Mouse (Mus musculus): ENCODE results near the gene Mrtfb. TPM values are rescaled to one million over a fixed set of nuclear protein-coding genes. Genes with fewer than 3 reads are reported as not detected.

Mrtfb gene
- polyA plus RNA-seq, 1 experiment from 2014 or later: 13.7 TPM

DNA sequence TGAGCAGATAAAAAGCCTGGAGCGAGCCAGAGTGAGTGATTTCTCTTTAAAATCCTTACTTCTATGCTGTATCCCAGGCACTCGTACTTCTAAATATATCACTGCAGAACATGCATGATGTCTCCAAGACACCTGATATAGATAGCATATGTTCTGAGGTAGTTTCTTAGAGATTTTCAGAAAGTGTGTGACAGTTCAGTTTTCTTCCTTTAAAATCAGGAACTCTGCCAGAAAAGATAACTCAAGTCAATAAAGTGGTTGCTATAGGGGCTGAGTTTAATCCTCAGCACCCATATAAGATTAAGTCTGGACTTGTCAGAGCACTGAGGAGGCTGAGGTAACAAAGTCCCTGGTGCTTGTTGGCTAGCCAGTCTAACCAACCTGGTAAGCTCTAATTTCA lies 123.6 kb downstream of the Mrtfb start:
- Histone ChIP-seq H3K4me3 (ENCODE audit: low read length) (no peak overlapping the region), H3K4me1 (ENCODE audit: control insufficient read depth, insufficient read depth, low read length) (peaks cover 10% of the 10 kb centered on the region), H3K9ac (ENCODE audit: low read length) (no peak overlapping the region), H3K4me2 (ENCODE audit: low read depth, low read length) (no peak overlapping the region), H3K27me3 (ENCODE audit: control insufficient read depth, insufficient read depth, low read length) (no peaks in the 10 kb centered on the region), H3K27ac (ENCODE audit: low read length) (no peak overlapping the region), H3K9me3 (replicated peaks; ENCODE audit: control insufficient read depth, low read length) (no peaks in the 10 kb centered on the region), H3K36me3 (ENCODE audit: control insufficient read depth, insufficient read depth) (peaks cover 8% of the 10 kb centered on the region)
- WGBS: 60% methylated on average over 2 of the region's 2 CpGs
- ATAC-seq (replicated peaks; ENCODE audit: extremely low read depth, insufficient read depth, low FRiP score): no peak

DNA sequence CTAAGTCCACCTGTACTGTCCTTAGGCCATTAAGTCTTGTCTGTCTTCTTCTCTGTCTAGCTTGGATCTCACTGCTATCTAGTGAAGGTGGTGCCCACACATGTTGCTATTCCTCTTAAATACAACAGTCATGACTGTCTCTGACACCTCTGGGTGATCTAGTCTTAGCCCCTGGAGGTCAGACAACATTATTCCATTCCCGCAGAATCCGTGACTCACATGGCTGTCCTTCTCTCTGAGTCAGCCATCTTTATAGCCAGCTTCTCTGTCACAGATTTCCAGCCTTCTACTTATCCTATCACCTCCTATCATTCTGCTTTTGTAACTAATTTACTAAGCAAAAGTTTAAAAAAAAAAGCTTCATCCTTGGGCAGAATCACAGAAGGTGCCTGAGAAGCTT lies 125.5 kb downstream of the Mrtfb start:
- Histone ChIP-seq H3K4me1 (ENCODE audit: control insufficient read depth, insufficient read depth, low read length) (peaks cover 7% of the 10 kb centered on the region), H3K4me2 (ENCODE audit: low read depth, low read length) (no peak overlapping the region), H3K27me3 (ENCODE audit: control insufficient read depth, insufficient read depth, low read length) (no peaks in the 10 kb centered on the region), H3K27ac (ENCODE audit: low read length) (no peak overlapping the region), H3K36me3 (ENCODE audit: control insufficient read depth, insufficient read depth) (peaks cover 26% of the 10 kb centered on the region), H3K9me3 (replicated peaks; ENCODE audit: control insufficient read depth, low read length) (no peaks in the 10 kb centered on the region), H3K4me3 (ENCODE audit: low read length) (no peak overlapping the region), H3K9ac (ENCODE audit: low read length) (no peak overlapping the region)
- no peak for ATAC-seq (replicated peaks; ENCODE audit: extremely low read depth, insufficient read depth, low FRiP score)
- WGBS: 83% methylated on average over 2 of the region's 2 CpGs

DNA sequence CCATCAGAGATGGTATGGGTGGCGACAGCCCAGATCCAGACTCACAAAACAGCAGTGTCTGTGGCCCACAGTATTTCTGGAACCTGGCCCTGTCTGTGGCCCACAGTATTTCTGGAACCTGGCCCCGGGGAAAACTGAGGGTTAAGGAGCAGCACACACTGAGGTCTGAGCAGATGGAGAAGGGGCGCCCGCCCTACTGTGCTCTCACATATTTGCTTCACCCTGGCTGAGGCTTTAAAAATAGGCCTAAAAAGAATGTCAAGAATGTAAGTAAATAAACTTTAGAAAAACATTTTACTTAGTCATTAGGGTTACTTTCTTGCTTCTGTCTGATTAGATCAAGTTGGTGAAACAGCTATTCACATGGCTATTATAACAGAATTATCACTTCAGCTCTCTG lies 131.0 kb downstream of the Mrtfb start:
- Histone ChIP-seq H3K4me1 (ENCODE audit: control insufficient read depth, insufficient read depth, low read length) (peaks cover 2% of the 10 kb centered on the region; the same call in 1 of the 2 replicates), H3K27me3 (ENCODE audit: control insufficient read depth, insufficient read depth, low read length) (no peaks in the 10 kb centered on the region), H3K9ac (ENCODE audit: low read length) (no peak overlapping the region), H3K4me3 (ENCODE audit: low read length) (no peak overlapping the region), H3K9me3 (replicated peaks; ENCODE audit: control insufficient read depth, low read length) (no peaks in the 10 kb centered on the region), H3K27ac (ENCODE audit: low read length) (no peak overlapping the region), H3K36me3 (ENCODE audit: control insufficient read depth, insufficient read depth) (peaks cover 38% of the 10 kb centered on the region), H3K4me2 (ENCODE audit: low read depth, low read length) (no peak overlapping the region)
- no peak for ATAC-seq (replicated peaks; ENCODE audit: extremely low read depth, insufficient read depth, low FRiP score)
- 72% methylated on average over 4 of the region's 4 CpGs for WGBS

DNA sequence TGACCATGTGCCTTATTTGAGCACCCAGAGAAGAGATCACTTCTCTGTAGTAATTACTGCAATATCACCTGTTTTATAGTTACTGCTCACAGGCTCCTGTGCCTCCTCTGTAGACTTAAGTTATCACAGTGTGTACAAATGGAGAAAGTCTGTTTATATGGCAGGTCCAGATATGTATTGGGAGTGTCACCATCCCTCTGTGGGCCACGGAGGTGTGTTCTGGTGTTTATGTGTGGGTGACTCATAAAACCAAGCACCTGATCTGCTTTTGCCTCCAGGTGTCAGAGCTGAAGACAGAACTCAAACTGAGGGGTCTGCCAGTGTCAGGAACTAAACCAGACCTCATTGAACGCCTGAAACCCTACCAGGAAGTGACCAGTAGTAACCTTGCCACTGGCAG lies 144.1 kb downstream of the Mrtfb start:
- Histone ChIP-seq H3K27ac (ENCODE audit: low read length) (no peak overlapping the region), H3K4me1 (ENCODE audit: control insufficient read depth, insufficient read depth, low read length) (no peaks in the 10 kb centered on the region), H3K9me3 (replicated peaks; ENCODE audit: control insufficient read depth, low read length) (no peaks in the 10 kb centered on the region), H3K4me2 (ENCODE audit: low read depth, low read length) (no peak overlapping the region), H3K4me3 (ENCODE audit: low read length) (no peak overlapping the region), H3K36me3 (ENCODE audit: control insufficient read depth, insufficient read depth) (peaks cover 68% of the 10 kb centered on the region), H3K9ac (ENCODE audit: low read length) (no peak overlapping the region), H3K27me3 (ENCODE audit: control insufficient read depth, insufficient read depth, low read length) (no peaks in the 10 kb centered on the region)
- ATAC-seq (replicated peaks; ENCODE audit: extremely low read depth, insufficient read depth, low FRiP score): no peak
- WGBS: 77% methylated on average over 2 of the region's 2 CpGs

DNA sequence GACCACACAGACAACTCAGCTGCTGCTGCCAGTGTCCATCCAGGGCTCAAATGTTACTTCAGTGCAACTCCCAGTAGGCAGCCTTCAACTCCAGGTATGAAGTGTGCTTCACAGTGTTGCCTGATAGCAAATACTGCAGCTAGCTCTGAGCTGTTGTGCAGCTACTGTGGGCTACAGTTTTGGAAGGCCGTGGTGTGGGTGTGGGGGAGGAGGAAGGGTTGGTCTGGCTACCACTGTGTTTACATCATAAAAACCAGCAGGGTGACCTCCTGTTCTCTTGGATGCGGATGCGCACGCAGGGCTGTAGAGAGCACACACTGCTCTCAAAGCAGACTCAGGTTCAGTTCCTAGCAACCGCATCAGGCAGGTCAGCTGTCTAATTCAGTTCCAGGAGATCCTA lies 145.3 kb downstream of the Mrtfb start:
- Histone ChIP-seq H3K4me3 (ENCODE audit: low read length) (no peak overlapping the region), H3K27me3 (ENCODE audit: control insufficient read depth, insufficient read depth, low read length) (no peaks in the 10 kb centered on the region), H3K27ac (ENCODE audit: low read length) (no peak overlapping the region), H3K4me2 (ENCODE audit: low read depth, low read length) (no peak overlapping the region), H3K4me1 (ENCODE audit: control insufficient read depth, insufficient read depth, low read length) (no peaks in the 10 kb centered on the region), H3K9me3 (replicated peaks; ENCODE audit: control insufficient read depth, low read length) (no peaks in the 10 kb centered on the region), H3K9ac (ENCODE audit: low read length) (no peak overlapping the region), H3K36me3 (ENCODE audit: control insufficient read depth, insufficient read depth) (peaks cover 69% of the 10 kb centered on the region)
- ATAC-seq (replicated peaks; ENCODE audit: extremely low read depth, insufficient read depth, low FRiP score): no peak
- WGBS: 83% methylated on average over 5 of the region's 5 CpGs

DNA sequence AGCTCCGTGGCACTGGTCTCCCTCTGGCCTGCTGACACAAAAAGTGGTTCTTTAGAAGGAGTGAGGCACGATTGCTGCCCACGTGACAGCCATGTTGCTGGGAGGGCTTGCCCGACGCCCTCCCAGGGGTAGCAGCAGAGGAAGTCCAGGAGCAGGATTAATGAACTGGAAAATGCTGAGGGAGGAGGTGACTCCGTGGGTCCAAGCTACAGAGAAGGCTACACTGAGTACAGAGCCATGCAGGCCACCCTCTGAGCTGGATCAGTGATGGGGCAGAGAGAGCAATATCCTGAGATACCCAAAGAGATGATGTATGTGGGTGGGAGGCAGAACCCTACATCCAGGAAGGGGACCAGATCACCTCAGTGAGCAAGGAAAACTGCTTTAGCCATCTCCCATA lies 148.4 kb downstream of the Mrtfb start:
- Histone ChIP-seq H3K4me1 (ENCODE audit: control insufficient read depth, insufficient read depth, low read length) (no peaks in the 10 kb centered on the region), H3K4me3 (ENCODE audit: low read length) (no peak overlapping the region), H3K9ac (ENCODE audit: low read length) (no peak overlapping the region), H3K27ac (ENCODE audit: low read length) (no peak overlapping the region), H3K27me3 (ENCODE audit: control insufficient read depth, insufficient read depth, low read length) (no peaks in the 10 kb centered on the region), H3K4me2 (ENCODE audit: low read depth, low read length) (no peak overlapping the region), H3K36me3 (ENCODE audit: control insufficient read depth, insufficient read depth) (peaks cover 65% of the 10 kb centered on the region), H3K9me3 (replicated peaks; ENCODE audit: control insufficient read depth, low read length) (no peaks in the 10 kb centered on the region)
- ATAC-seq (replicated peaks; ENCODE audit: extremely low read depth, insufficient read depth, low FRiP score): no peak
- 87% methylated on average over 6 of the region's 6 CpGs for WGBS

DNA sequence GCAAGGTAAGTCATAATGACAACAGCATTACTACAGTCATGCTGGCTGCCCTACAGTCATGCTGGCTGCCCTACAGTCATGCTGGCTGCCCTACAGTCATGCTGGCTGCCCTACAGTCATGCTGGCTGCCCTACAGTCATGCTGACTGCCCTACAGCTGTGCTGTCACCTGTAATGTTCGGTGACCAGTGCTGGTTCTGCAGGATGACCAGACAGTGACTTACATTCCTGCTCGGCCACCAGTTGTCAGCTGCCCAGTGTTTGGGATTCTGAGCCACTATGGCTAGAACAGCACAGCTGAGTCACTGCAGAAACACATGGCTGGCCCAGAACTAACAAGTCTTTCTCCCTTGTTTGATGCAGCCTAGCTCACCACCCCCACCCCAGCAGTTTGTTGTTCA lies 149.1 kb downstream of the Mrtfb start:
- H3K27me3 ChIP-seq (ENCODE audit: control insufficient read depth, insufficient read depth, low read length): no peaks in the 10 kb centered on the region
- no peaks in the 10 kb centered on the region for H3K9me3 ChIP-seq (replicated peaks; ENCODE audit: control insufficient read depth, low read length)
- no peaks in the 10 kb centered on the region for H3K4me1 ChIP-seq (ENCODE audit: control insufficient read depth, insufficient read depth, low read length)
- no peak for ATAC-seq (replicated peaks; ENCODE audit: extremely low read depth, insufficient read depth, low FRiP score)
- no peak overlapping the region for H3K4me3 ChIP-seq (ENCODE audit: low read length)
- WGBS: 93% methylated on average over 2 of the region's 2 CpGs
- no peak overlapping the region for H3K9ac ChIP-seq (ENCODE audit: low read length)
- no peak overlapping the region for H3K27ac ChIP-seq (ENCODE audit: low read length)
- peaks cover 66% of the 10 kb centered on the region for H3K36me3 ChIP-seq (ENCODE audit: control insufficient read depth, insufficient read depth)
- H3K4me2 ChIP-seq (ENCODE audit: low read depth, low read length): no peak overlapping the region

DNA sequence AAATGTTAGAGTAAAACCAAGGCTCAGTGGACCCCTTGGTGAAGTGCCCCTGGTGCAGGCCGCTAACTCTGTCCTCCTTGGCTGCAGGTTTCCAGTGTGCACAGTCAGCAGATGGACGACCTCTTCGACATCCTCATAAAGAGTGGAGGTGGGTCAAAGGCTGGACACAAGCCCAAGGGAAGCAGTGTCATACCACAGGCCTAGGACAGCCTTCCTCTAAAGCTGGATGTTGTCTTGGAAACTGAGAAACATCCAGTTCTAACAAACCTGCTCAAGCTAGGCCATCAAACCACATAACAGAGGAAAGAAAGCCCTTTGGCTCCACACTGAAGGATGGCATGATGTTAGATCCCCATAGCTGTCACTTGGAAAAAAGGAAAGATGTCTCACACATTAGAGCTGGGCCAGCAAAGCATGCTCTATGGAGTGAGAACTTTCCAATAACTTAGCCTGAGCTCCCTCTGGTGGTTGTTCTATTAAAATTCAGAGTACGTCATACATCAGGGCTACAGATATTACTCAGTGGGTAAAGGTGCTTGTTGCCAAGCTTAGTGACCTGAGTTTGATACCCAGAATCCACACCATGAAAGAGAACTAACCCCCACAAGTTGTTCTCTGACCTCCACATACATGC lies 153.4 kb downstream of the Mrtfb start:
- 61% methylated on average over 4 of the region's 4 CpGs for WGBS
- no peaks in the 10 kb centered on the region for H3K4me1 ChIP-seq (ENCODE audit: control insufficient read depth, insufficient read depth, low read length)
- H3K36me3 ChIP-seq (ENCODE audit: control insufficient read depth, insufficient read depth): peaks cover 67% of the 10 kb centered on the region
- H3K4me3 ChIP-seq (ENCODE audit: low read length): no peak overlapping the region
- H3K27me3 ChIP-seq (ENCODE audit: control insufficient read depth, insufficient read depth, low read length): no peaks in the 10 kb centered on the region
- no peak overlapping the region for H3K9ac ChIP-seq (ENCODE audit: low read length)
- H3K27ac ChIP-seq (ENCODE audit: low read length): no peak overlapping the region
- peak; percentile 63 for ATAC-seq (replicated peaks; ENCODE audit: extremely low read depth, insufficient read depth, low FRiP score)
- no peak overlapping the region for H3K4me2 ChIP-seq (ENCODE audit: low read depth, low read length)
- peaks cover 4% of the 10 kb centered on the region for H3K9me3 ChIP-seq (replicated peaks; ENCODE audit: control insufficient read depth, low read length)

DNA sequence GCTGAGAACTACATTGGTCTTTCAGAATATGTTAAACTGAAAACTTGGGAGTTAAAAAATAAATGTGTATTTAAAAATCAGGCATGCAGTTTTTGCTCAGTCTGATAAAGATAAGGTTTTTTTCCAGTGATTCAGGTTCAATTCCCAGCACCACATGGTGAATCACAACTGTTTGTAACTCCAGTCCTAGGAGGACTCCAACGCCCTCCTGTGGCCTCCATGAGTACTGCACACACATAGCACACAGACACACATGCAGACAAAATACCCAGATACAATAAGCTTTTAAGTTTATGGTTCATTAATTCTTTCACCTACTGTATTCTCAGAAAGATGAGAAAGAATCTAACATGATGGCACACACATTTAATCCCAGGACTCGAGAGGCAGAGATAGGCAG lies 154.5 kb downstream of the Mrtfb start:
- Histone ChIP-seq H3K4me3 (ENCODE audit: low read length) (no peak overlapping the region), H3K9me3 (replicated peaks; ENCODE audit: control insufficient read depth, low read length) (peaks cover 4% of the 10 kb centered on the region), H3K4me2 (ENCODE audit: low read depth, low read length) (no peak overlapping the region), H3K36me3 (ENCODE audit: control insufficient read depth, insufficient read depth) (peaks cover 56% of the 10 kb centered on the region), H3K9ac (ENCODE audit: low read length) (no peak overlapping the region), H3K4me1 (ENCODE audit: control insufficient read depth, insufficient read depth, low read length) (no peaks in the 10 kb centered on the region), H3K27ac (ENCODE audit: low read length) (no peak overlapping the region), H3K27me3 (ENCODE audit: control insufficient read depth, insufficient read depth, low read length) (no peaks in the 10 kb centered on the region)
- ATAC-seq (replicated peaks; ENCODE audit: extremely low read depth, insufficient read depth, low FRiP score): no peak
- WGBS: 92% methylated on average over 2 of the region's 2 CpGs
